Mouse (Mus musculus) CH12.LX (cell line): ENCODE results near the gene Pawr. TPM values are rescaled to one million over a fixed set of nuclear protein-coding genes. Genes with fewer than 3 reads are reported as not detected.

Experiments used
- DNase-seq: peaks from one replicate; pipeline ENCODE4 v3.0.0-alpha.2; 2013; ENCODE audit errors: extremely low read depth
- H3K27ac ChIP-seq: 2 replicates; pipeline ENCODE4 v1.5.1; 2012; ENCODE audit warnings: low read depth, mild to moderate bottlenecking, control low read depth, moderate library complexity; ENCODE audit not compliant: insufficient read depth
- H3K27me3 ChIP-seq: replicated peaks from 2 replicates; pipeline ENCODE3; 2012; ENCODE audit warnings: inconsistent platforms
- H3K36me3 ChIP-seq, 2 experiments: replicated peaks in 1 of 2; 2 replicates each; pipeline versions ENCODE3 to v1.6.1; 2012; ENCODE audit warnings: inconsistent platforms in 1 of 2, low read length in 1 of 2, mild to moderate bottlenecking in 1 of 2, mixed read lengths in 1 of 2, moderate library complexity in 1 of 2; ENCODE audit not compliant: control insufficient read depth in 1 of 2, insufficient read depth in 1 of 2
- H3K4me1 ChIP-seq, 2 experiments: 2 replicates each; pipeline ENCODE4 v1.6.1; 2012; ENCODE audit warnings: inconsistent platforms in 1 of 2, moderate library complexity in 1 of 2; ENCODE audit not compliant: insufficient read depth in 2 of 2, control insufficient read depth in 1 of 2
- H3K4me2 ChIP-seq: 2 replicates; pipeline ENCODE4 v1.6.1; 2012; ENCODE audit warnings: low read depth, mild to moderate bottlenecking, control low read depth; ENCODE audit not compliant: poor library complexity, insufficient read depth, severe bottlenecking
- H3K4me3 ChIP-seq, 3 experiments: fragments of 150-350 bp in 1 of 3; sonication (generic) in 1 of 3; replicated peaks in 1 of 3; 2 replicates each; pipeline versions ENCODE3 to v1.5.1; 2011 to 2012; ENCODE audit warnings: low read depth in 2 of 3, low read length in 2 of 3, mild to moderate bottlenecking in 2 of 3, moderate library complexity in 2 of 3, control low read depth in 1 of 3, improper control_type of control experiment in 1 of 3, inconsistent platforms in 1 of 3, mixed read lengths in 1 of 3; ENCODE audit not compliant: poor library complexity in 1 of 3
- H3K79me2 ChIP-seq: replicated peaks from 2 replicates; pipeline ENCODE4 v1.6.1; 2012; ENCODE audit warnings: mild to moderate bottlenecking, moderate library complexity; ENCODE audit not compliant: control insufficient read depth, poor library complexity, insufficient read depth, severe bottlenecking; ENCODE audit errors: extremely low read depth
- H3K9ac ChIP-seq: 2 replicates; pipeline ENCODE4 v1.6.1; 2012; ENCODE audit warnings: low read depth, mild to moderate bottlenecking, control low read depth, moderate library complexity; ENCODE audit not compliant: insufficient read depth
- H3K9me3 ChIP-seq: replicated peaks from 2 replicates; pipeline ENCODE3; 2012; ENCODE audit warnings: low read length, inconsistent platforms, mixed read lengths
- CHD1 ChIP-seq: IDR thresholded peaks from 2 replicates; pipeline ENCODE4 v1.6.1; 2012; ENCODE audit warnings: low read depth, low read length, improper control_type of control experiment, inconsistent platforms
- CTCF ChIP-seq, 2 experiments: IDR thresholded peaks in 1 of 2; conservative IDR thresholded peaks in 1 of 2; 2 replicates each; pipeline ENCODE4 v1.5.1; 2011 to 2012; ENCODE audit warnings: low read depth in 2 of 2, low read length in 2 of 2, improper control_type of control experiment in 1 of 2, inconsistent platforms in 1 of 2, mild to moderate bottlenecking in 1 of 2, moderate library complexity in 1 of 2
- EP300 ChIP-seq: IDR thresholded peaks from 2 replicates; pipeline ENCODE4 v1.6.1; 2011; ENCODE audit warnings: low read length, improper control_type of control experiment
- ETS1 ChIP-seq: conservative IDR thresholded peaks from 2 replicates; pipeline ENCODE4 v1.6.1; 2012; ENCODE audit warnings: low read depth, mild to moderate bottlenecking, inconsistent platforms, low read length, improper control_type of control experiment, moderate library complexity
- GABPA ChIP-seq: IDR thresholded peaks from 2 replicates; pipeline ENCODE4 v1.6.1; 2012; ENCODE audit warnings: low read depth, low read length, improper control_type of control experiment, inconsistent platforms; ENCODE audit not compliant: insufficient replicate concordance
- JUND ChIP-seq: conservative IDR thresholded peaks from 2 replicates; pipeline ENCODE4 v1.6.1; 2011; ENCODE audit warnings: low read depth, low read length, improper control_type of control experiment
- MAFK ChIP-seq: IDR thresholded peaks from 2 replicates; pipeline ENCODE4 v1.6.1; 2011; ENCODE audit warnings: low read length, improper control_type of control experiment; ENCODE audit not compliant: insufficient replicate concordance
- MAX ChIP-seq: IDR thresholded peaks from 2 replicates; pipeline ENCODE4 v1.6.1; 2011; ENCODE audit warnings: low read length, improper control_type of control experiment
- MXI1 ChIP-seq: IDR thresholded peaks from 2 replicates; pipeline ENCODE4 v1.6.1; 2011; ENCODE audit warnings: mild to moderate bottlenecking, low read depth, low read length, improper control_type of control experiment
- PAX5 ChIP-seq: IDR thresholded peaks from 2 replicates; pipeline ENCODE4 v1.6.1; 2012; ENCODE audit warnings: low read length, inconsistent platforms, mixed read lengths
- POLR2AphosphoS2 ChIP-seq: IDR thresholded peaks from 2 replicates; pipeline ENCODE4 v1.6.1; 2011; ENCODE audit warnings: low read depth, low read length, improper control_type of control experiment
- RCOR1 ChIP-seq: conservative IDR thresholded peaks from 2 replicates; pipeline ENCODE4 v1.6.1; 2012; ENCODE audit warnings: low read depth, mild to moderate bottlenecking, inconsistent platforms, low read length, improper control_type of control experiment
- SIN3A ChIP-seq: IDR thresholded peaks from 2 replicates; pipeline ENCODE4 v1.6.1; 2012; ENCODE audit warnings: low read length, improper control_type of control experiment, inconsistent platforms
- USF1 ChIP-seq: IDR thresholded peaks from 2 replicates; pipeline ENCODE4 v1.6.1; 2014; ENCODE audit warnings: low read depth, mild to moderate bottlenecking, inconsistent platforms, low read length, improper control_type of control experiment
- ZMIZ1 ChIP-seq: IDR thresholded peaks from 2 replicates; pipeline ENCODE4 v1.6.1; 2012; ENCODE audit warnings: low read depth, mild to moderate bottlenecking, inconsistent platforms, low read length, improper control_type of control experiment
- dilution Hi-C: fragments of 300-500 bp; cut with MboI; formaldehyde crosslinking; loops from 2 replicates; pipeline ENCODE4 v1.14.3; 2020; ENCODE audit warnings: low sequenced_read_pairs; ENCODE audit not compliant: extremely low pct_unique_long_range_greater_than_20kb, extremely low pct_ligation_motif_present
- in situ Hi-C: fragments of 300-500 bp; cut with MboI; formaldehyde crosslinking; loops from 3 replicates; pipeline ENCODE4 v1.14.3; 2019; ENCODE audit warnings: low sequenced_read_pairs, low pct_ligation_motif_present, low pct_unique_long_range_greater_than_20kb, mixed read lengths
- polyA plus RNA-seq: library from polyadenylated mRNA; unstranded; fragments of >175 nt; gene quantifications from 2 replicates; pipeline ENCODE4 v1.2.1, GENCODE M21; 2012; ENCODE audit warnings: low read depth; ENCODE audit not compliant: insufficient read length
- total RNA-seq, 2 experiments: library from RNA; depleted of rRNA; stranded (reverse); fragments of 300-350 nt in 1 of 2; fragments of >200 nt in 1 of 2; gene quantifications; 2 replicates each; pipeline ENCODE4 v1.2.3; 2012 to 2014

Pawr gene
- total and polyA plus RNA-seq, 3 experiments, result not detected

DNA sequence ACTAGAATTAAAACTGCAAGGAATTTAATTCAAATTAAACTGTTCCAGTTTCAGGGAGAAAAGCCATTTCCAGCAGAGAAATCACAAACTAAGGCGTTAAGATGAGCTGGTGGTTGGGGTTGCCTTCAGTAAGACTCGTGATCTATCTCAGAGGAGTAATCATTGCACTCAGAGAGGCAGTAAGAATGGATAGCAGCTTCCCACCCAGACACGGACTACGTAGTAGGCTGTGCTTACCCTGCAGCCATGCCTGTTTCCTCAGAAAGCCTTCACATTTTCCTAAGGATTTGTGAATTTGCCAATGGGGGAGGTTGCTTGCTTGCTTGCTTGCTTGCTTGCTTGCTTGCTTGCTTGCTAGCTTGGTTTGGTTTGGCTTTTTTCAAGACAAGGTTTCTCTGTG lies 47.5 kb upstream of the Pawr start:
- Histone ChIP-seq H3K4me2 (no peak overlapping the region), H3K4me1 (no peaks in the 10 kb centered on the region), H3K27ac (no peak overlapping the region), H3K9me3 (no peaks in the 10 kb centered on the region), H3K4me3 (no peak overlapping the region), H3K9ac (no peak overlapping the region), H3K27me3 (no peaks in the 10 kb centered on the region), H3K79me2 (no peaks in the 10 kb centered on the region), H3K36me3 (peaks cover 7 to 27% of the 10 kb centered on the region in 2 experiments)
- dilution Hi-C loops, result no loop called here
- DNase-seq, result no peak
- TF ChIP-seq PAX5 (no peak), CHD1 (no peak), MAFK (no peak), ZMIZ1 (no peak), MXI1 (no peak), MAX (no peak), RCOR1 (no peak), GABPA (no peak), POLR2AphosphoS2 (no peak), ETS1 (no peak), JUND (no peak), EP300 (no peak), SIN3A (no peak)
- in situ Hi-C loops, result loop anchor here (25.0 kb wide), 2 partner anchors 253 to 347 kb away; no protein-coding TSS in a partner anchor

DNA sequence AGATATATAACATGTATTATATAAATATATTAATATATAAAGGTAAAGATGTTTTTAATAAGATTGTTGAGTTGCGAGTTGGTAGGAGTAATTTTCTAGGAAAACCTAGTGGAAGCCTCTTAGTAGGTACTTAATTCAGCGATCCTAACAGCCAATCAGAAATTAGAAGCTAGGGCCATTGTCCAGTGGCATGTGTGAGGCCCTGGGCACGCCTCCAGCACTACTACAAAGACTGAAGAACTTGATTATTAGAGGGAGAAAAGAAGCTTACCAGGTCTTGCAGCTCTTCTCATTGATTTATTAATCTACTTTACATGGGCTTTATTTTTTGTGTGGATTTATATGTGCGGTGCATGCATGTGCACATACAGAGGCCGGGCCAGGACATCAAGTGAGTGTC lies 46.9 kb upstream of the Pawr start:
- Histone ChIP-seq H3K4me1 (no peaks in the 10 kb centered on the region), H3K9me3 (no peaks in the 10 kb centered on the region), H3K36me3 (peaks cover 7 to 21% of the 10 kb centered on the region in 2 experiments), H3K79me2 (no peaks in the 10 kb centered on the region), H3K4me3 (no peak overlapping the region), H3K4me2 (no peak overlapping the region), H3K27ac (no peak overlapping the region), H3K27me3 (no peaks in the 10 kb centered on the region), H3K9ac (no peak overlapping the region)
- in situ Hi-C loops (loop anchor here (25.0 kb wide), 2 partner anchors 252 to 348 kb away; no protein-coding TSS in a partner anchor), dilution Hi-C loops (no loop called here)
- no peak for DNase-seq
- TF ChIP-seq USF1 (no peak), CTCF (conservative IDR thresholded peaks at IDR 0.05 in 1 of 2, IDR thresholded peaks at IDR 0.05 in 1 of 2; ENCODE audit: low read depth in 2 of 2, low read length in 2 of 2) (no peak)
- TF ChIP-seq, all 38 proteins: peak for 0
